Mouse (Mus musculus) lung, embryonic 15.5 days (tissue): ENCODE results near the gene Capn5. TPM values are rescaled to one million over a fixed set of nuclear protein-coding genes. Genes with fewer than 3 reads are reported as not detected.
A peak's percentile ranks its signal among the peaks of the same experiment; 100 is the strongest.

ENCODE experiments used
- ATAC-seq: fragments of 200-750 bp; cut with Nextera tagmentation; 2 replicates; pipeline ENCODE4 v1.8.0; 2017; ENCODE audit warnings: moderate number of reproducible peaks, borderline replicate concordance; ENCODE audit not compliant: low FRiP score, low TSS enrichment; ENCODE audit errors: extremely low read depth
- H3K27ac ChIP-seq: fragments of 300-500 bp; sonication (generic); 2 replicates; pipeline ENCODE4 v1.5.1; 2015; ENCODE audit warnings: moderate library complexity, mild to moderate bottlenecking, inconsistent platforms
- H3K27me3 ChIP-seq: fragments of 300-500 bp; sonication (generic); 2 replicates; pipeline ENCODE4 v1.6.1; 2015; ENCODE audit warnings: inconsistent platforms
- H3K36me3 ChIP-seq: fragments of 300-500 bp; sonication (generic); 2 replicates; pipeline ENCODE4 v1.6.1; 2015; ENCODE audit warnings: inconsistent platforms
- H3K4me1 ChIP-seq: fragments of 300-500 bp; sonication (generic); 2 replicates; pipeline ENCODE4 v1.6.1; 2015; ENCODE audit warnings: inconsistent platforms
- H3K4me2 ChIP-seq: fragments of 300-500 bp; sonication (generic); 2 replicates; pipeline ENCODE4 v1.6.1; 2015; ENCODE audit warnings: inconsistent platforms, mild to moderate bottlenecking, moderate library complexity
- H3K4me3 ChIP-seq: fragments of 300-500 bp; sonication (generic); 2 replicates; pipeline ENCODE4 v1.5.1; 2015; ENCODE audit warnings: mild to moderate bottlenecking, inconsistent platforms
- H3K9ac ChIP-seq: fragments of 300-500 bp; sonication (generic); 2 replicates; pipeline ENCODE4 v1.6.1; 2015; ENCODE audit warnings: inconsistent platforms
- H3K9me3 ChIP-seq: fragments of 300-500 bp; sonication (generic); 2 replicates; pipeline ENCODE4 v1.6.1; 2016; ENCODE audit warnings: inconsistent platforms
- WGBS: fragments of 180-500 bp; shearing (Covaris S2); methylation state at CpG from one replicate; pipeline ENCODE4 v1.1.7; 2015; 5-methylcytosine and 5-hydroxymethylcytosine counted together
- polyA plus RNA-seq: library from polyadenylated mRNA; unstranded; fragments of >200 nt; fragmentation: Nextera tagmentation; extraction: Ambion mirVana; gene quantifications from 2 replicates; pipeline ENCODE4 v1.2.1, GENCODE M21; 2015

Capn5 gene
- polyA plus RNA-seq, 1 experiment from 2014 or later = 8.8 TPM

- peak overlapping the region; percentile 23; the same call in 1 of the 2 replicates for H3K9ac ChIP-seq
- H3K27ac ChIP-seq = peak overlapping the region; percentile 59; the same call in 1 of the 2 replicates
- no peaks in the 10 kb centered on the region for H3K9me3 ChIP-seq
- H3K4me2 ChIP-seq = peak overlapping the region; percentile 60
- 10% methylated on average over 24 of the region's 26 CpGs for WGBS
- H3K36me3 ChIP-seq = no peaks in the 10 kb centered on the region
- H3K4me1 ChIP-seq = peaks cover 14% of the 10 kb centered on the region
- peak; percentile 41; the same call in 1 of the 2 replicates for ATAC-seq
- peak overlapping the region; percentile 36 for H3K4me3 ChIP-seq
- no peaks in the 10 kb centered on the region for H3K27me3 ChIP-seq
Observed at GRCm38 (mm10) chr7:98103002-98103941, 74.8 kb downstream of the Capn5 start.

- no peak for ATAC-seq
- H3K4me3 ChIP-seq = no peak overlapping the region
Observed at GRCm38 (mm10) chr7:98102488-98102887, 75.6 kb downstream of the Capn5 start.

GRCm38 (mm10) chr7:98097557-98097956 is 80.5 kb downstream of the Capn5 start:
- H3K4me2 ChIP-seq = no peak overlapping the region
- H3K27ac ChIP-seq = no peak overlapping the region
- no peak for ATAC-seq
- H3K36me3 ChIP-seq = no peaks in the 10 kb centered on the region
- H3K9ac ChIP-seq = no peak overlapping the region
- peaks cover 1% of the 10 kb centered on the region; the same call in 1 of the 2 replicates for H3K4me1 ChIP-seq
- 95% methylated on average over 8 of the region's 8 CpGs for WGBS
- no peak overlapping the region for H3K4me3 ChIP-seq
- no peaks in the 10 kb centered on the region for H3K27me3 ChIP-seq
- no peaks in the 10 kb centered on the region for H3K9me3 ChIP-seq

More at GRCm38 (mm10) chr7:98102488-98102887, 75.6 kb downstream of the Capn5 start:
- 94% methylated on average over 11 of the region's 11 CpGs for WGBS
- peak overlapping the region; percentile 60 for H3K4me2 ChIP-seq
- H3K27ac ChIP-seq = no peak overlapping the region
- H3K27me3 ChIP-seq = no peaks in the 10 kb centered on the region
- peaks cover 14% of the 10 kb centered on the region for H3K4me1 ChIP-seq
- no peaks in the 10 kb centered on the region for H3K9me3 ChIP-seq
- H3K36me3 ChIP-seq = no peaks in the 10 kb centered on the region
- no peak overlapping the region; the same call in 1 of the 2 replicates for H3K9ac ChIP-seq

- no peaks in the 10 kb centered on the region for H3K27me3 ChIP-seq
- H3K4me1 ChIP-seq = no peaks in the 10 kb centered on the region
- H3K9ac ChIP-seq = no peak overlapping the region
- no peak overlapping the region for H3K27ac ChIP-seq
- WGBS = 91% methylated on average over 4 of the region's 4 CpGs
- no peak overlapping the region for H3K4me3 ChIP-seq
- no peak for ATAC-seq
- H3K36me3 ChIP-seq = no peaks in the 10 kb centered on the region
- no peaks in the 10 kb centered on the region for H3K9me3 ChIP-seq
- no peak overlapping the region for H3K4me2 ChIP-seq
Observed at GRCm38 (mm10) chr7:98095852-98096251, 82.2 kb downstream of the Capn5 start.

GRCm38 (mm10) chr7:98086346-98086745 is 91.7 kb downstream of the Capn5 start:
- no peak overlapping the region for H3K4me2 ChIP-seq
- no peak for ATAC-seq
- H3K9me3 ChIP-seq = no peaks in the 10 kb centered on the region
- H3K27ac ChIP-seq = no peak overlapping the region
- H3K9ac ChIP-seq = no peak overlapping the region
- no peak overlapping the region for H3K4me3 ChIP-seq
- no peaks in the 10 kb centered on the region for H3K27me3 ChIP-seq
- WGBS = 20% methylated on average over 2 of the region's 2 CpGs
- no peaks in the 10 kb centered on the region for H3K36me3 ChIP-seq
- peaks cover 35% of the 10 kb centered on the region for H3K4me1 ChIP-seq

GRCm38 (mm10) chr7:98085314-98085713 is 92.8 kb downstream of the Capn5 start:
- Histone ChIP-seq H3K27ac (peak overlapping the region; percentile 60; the same call in 1 of the 2 replicates), H3K4me3 (no peak overlapping the region), H3K9ac (no peak overlapping the region), H3K27me3 (no peaks in the 10 kb centered on the region), H3K9me3 (no peaks in the 10 kb centered on the region), H3K4me1 (peaks cover 35% of the 10 kb centered on the region), H3K4me2 (peak overlapping the region; percentile 18; the same call in 1 of the 2 replicates), H3K36me3 (no peaks in the 10 kb centered on the region)
- no peak for ATAC-seq
- 46% methylated on average over 7 of the region's 7 CpGs for WGBS

- Histone ChIP-seq H3K4me1 (peaks cover 35% of the 10 kb centered on the region), H3K36me3 (no peaks in the 10 kb centered on the region), H3K4me3 (no peak overlapping the region), H3K9ac (no peak overlapping the region), H3K27me3 (no peaks in the 10 kb centered on the region), H3K4me2 (peak overlapping the region; percentile 18), H3K9me3 (no peaks in the 10 kb centered on the region), H3K27ac (peak overlapping the region; percentile 60)
- 11% methylated on average over 12 of the region's 12 CpGs for WGBS
- peak; percentile 56; the same call in 1 of the 2 replicates for ATAC-seq
Observed at GRCm38 (mm10) chr7:98084541-98085293, 93.4 kb downstream of the Capn5 start.

- no peaks in the 10 kb centered on the region for H3K36me3 ChIP-seq
- no peak overlapping the region for H3K27ac ChIP-seq
- peaks cover 35% of the 10 kb centered on the region for H3K4me1 ChIP-seq
- H3K9me3 ChIP-seq = no peaks in the 10 kb centered on the region
- peak overlapping the region; percentile 2; the same call in 1 of the 2 replicates for H3K4me2 ChIP-seq
- no peaks in the 10 kb centered on the region for H3K27me3 ChIP-seq
- no peak overlapping the region for H3K9ac ChIP-seq
- ATAC-seq = no peak
- H3K4me3 ChIP-seq = no peak overlapping the region
- WGBS = 33% methylated on average over 5 of the region's 5 CpGs
Observed at GRCm38 (mm10) chr7:98082376-98082775, 95.7 kb downstream of the Capn5 start.

GRCm38 (mm10) chr7:98077453-98077852 is 100.6 kb downstream of the Capn5 start:
- Histone ChIP-seq H3K9ac (no peak overlapping the region), H3K9me3 (no peaks in the 10 kb centered on the region), H3K4me3 (no peak overlapping the region), H3K27ac (no peak overlapping the region), H3K36me3 (no peaks in the 10 kb centered on the region), H3K27me3 (no peaks in the 10 kb centered on the region), H3K4me2 (no peak overlapping the region), H3K4me1 (peaks cover 3% of the 10 kb centered on the region; the same call in 1 of the 2 replicates)
- WGBS = 72% methylated on average over 11 of the region's 11 CpGs
- ATAC-seq = no peak

GRCm38 (mm10) chr7:98071620-98072019 is 106.5 kb downstream of the Capn5 start:
- 24% methylated on average over 5 of the region's 5 CpGs for WGBS
- no peaks in the 10 kb centered on the region for H3K36me3 ChIP-seq
- H3K9ac ChIP-seq = no peak overlapping the region
- no peak for ATAC-seq
- H3K4me3 ChIP-seq = no peak overlapping the region
- H3K9me3 ChIP-seq = no peaks in the 10 kb centered on the region
- H3K4me2 ChIP-seq = no peak overlapping the region
- no peaks in the 10 kb centered on the region for H3K4me1 ChIP-seq
- no peak overlapping the region for H3K27ac ChIP-seq
- H3K27me3 ChIP-seq = no peaks in the 10 kb centered on the region
